Mouse (Mus musculus): Measurements from ENCODE around the gene Taf12. TPM values are rescaled to one million over a fixed set of nuclear protein-coding genes. Genes with fewer than 3 reads are reported as not detected.
"Not testable (repeated sequence)": the region's sequence is repeated elsewhere in the genome, so short reads cannot be mapped to it uniquely, and the experiment has no call there.

Gene Taf12
- polyA plus RNA-seq, 1 experiment, result 20.5 TPM

DNA sequence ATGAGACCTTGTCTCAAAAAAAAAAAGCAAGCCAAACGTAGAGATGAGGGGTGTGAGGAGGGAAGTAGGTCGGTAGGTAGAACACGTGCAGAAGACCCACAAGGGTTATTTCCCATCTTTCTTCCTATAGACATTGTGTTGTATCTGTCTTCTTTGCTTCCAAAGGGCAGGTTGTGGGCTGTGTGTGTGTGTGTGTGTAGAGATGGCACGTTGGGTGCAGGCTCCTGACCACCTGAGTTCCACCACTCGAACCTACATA lies 11.9 kb upstream of the Taf12 start:
- peaks cover 1% of the 10 kb centered on the region; the same call in 1 of the 2 replicates for H3K4me1 ChIP-seq (ENCODE audit: control insufficient read depth, insufficient read depth, low read length)
- TF ChIP-seq CTCF (IDR thresholded peaks at IDR 0.05; ENCODE audit: control insufficient read depth, insufficient read depth, low read length) (no peak), POLR2A (IDR thresholded peaks at IDR 0.05; ENCODE audit: borderline replicate concordance, control insufficient read depth, low read depth, low read length) (no peak)
- WGBS, result 25% methylated on average over 5 of the region's 5 CpGs
- no peak overlapping the region; the same call in 1 of the 2 replicates for H3K27ac ChIP-seq (ENCODE audit: control insufficient read depth, insufficient read depth, low read depth, low read length, poor library complexity)
- H3K4me3 ChIP-seq (replicated peaks; ENCODE audit: control insufficient read depth, low read depth, low read length), result peak overlapping the region; percentile 15

DNA sequence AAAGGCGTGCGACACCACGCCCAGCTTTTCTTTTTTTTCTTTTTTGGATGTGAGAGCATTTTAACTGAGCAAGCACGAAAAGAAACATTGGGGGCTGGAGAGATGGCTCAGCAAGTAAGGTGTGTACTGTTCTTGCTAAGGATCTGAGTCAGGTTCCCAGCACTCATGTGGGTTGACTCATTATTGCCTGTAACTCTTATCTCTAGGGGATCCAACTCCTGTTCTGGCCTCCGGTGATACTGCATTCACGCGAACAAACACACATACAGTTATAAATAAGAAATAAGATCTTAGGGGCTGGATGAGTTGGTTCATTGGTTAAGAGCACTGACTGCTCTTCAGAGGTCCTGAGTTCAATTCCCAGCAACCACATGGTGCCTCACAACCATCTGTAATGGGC lies 10.9 kb upstream of the Taf12 start:
- 83% methylated on average over 7 of the region's 7 CpGs for WGBS
- no peak overlapping the region for H3K4me3 ChIP-seq (replicated peaks; ENCODE audit: control insufficient read depth, low read depth, low read length)
- H3K4me1 ChIP-seq (ENCODE audit: control insufficient read depth, insufficient read depth, low read length), result peaks cover 1% of the 10 kb centered on the region; the same call in 1 of the 2 replicates
- TF ChIP-seq POLR2A (IDR thresholded peaks at IDR 0.05; ENCODE audit: borderline replicate concordance, control insufficient read depth, low read depth, low read length) (no peak), CTCF (IDR thresholded peaks at IDR 0.05; ENCODE audit: control insufficient read depth, insufficient read depth, low read length) (no peak)
- H3K27ac ChIP-seq (ENCODE audit: control insufficient read depth, insufficient read depth, low read depth, low read length, poor library complexity), result no peak overlapping the region

DNA sequence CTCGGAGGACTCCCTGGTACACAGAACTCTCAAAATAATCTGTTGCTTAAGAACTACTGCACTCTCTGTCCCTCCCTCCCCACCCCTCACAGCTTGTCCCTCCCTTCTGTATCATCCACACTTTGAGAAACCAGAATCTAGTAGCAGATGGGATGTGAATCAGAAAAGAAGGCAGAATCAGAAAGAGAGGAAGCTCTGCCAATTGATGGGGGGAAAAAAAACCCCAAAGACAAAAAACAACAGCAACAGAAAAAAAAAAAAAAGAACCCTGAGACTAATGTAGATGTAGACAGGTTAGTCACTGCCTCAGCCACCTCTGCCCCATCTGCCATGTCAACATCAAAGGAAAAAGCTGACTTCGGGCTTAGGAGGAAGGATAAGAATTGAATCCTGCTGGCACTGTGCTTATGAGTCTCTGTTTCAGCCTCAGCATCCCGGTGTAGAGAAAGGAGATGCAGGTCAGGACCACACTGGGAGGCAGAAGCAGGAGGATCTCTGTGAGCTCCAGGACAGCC lies 7.3 kb upstream of the Taf12 start:
- TF ChIP-seq POLR2A (IDR thresholded peaks at IDR 0.05; ENCODE audit: borderline replicate concordance, control insufficient read depth, low read depth, low read length) (no peak), CTCF (IDR thresholded peaks at IDR 0.05; ENCODE audit: control insufficient read depth, insufficient read depth, low read length) (no peak)
- WGBS, result 85% methylated on average over 3 of the region's 3 CpGs

DNA sequence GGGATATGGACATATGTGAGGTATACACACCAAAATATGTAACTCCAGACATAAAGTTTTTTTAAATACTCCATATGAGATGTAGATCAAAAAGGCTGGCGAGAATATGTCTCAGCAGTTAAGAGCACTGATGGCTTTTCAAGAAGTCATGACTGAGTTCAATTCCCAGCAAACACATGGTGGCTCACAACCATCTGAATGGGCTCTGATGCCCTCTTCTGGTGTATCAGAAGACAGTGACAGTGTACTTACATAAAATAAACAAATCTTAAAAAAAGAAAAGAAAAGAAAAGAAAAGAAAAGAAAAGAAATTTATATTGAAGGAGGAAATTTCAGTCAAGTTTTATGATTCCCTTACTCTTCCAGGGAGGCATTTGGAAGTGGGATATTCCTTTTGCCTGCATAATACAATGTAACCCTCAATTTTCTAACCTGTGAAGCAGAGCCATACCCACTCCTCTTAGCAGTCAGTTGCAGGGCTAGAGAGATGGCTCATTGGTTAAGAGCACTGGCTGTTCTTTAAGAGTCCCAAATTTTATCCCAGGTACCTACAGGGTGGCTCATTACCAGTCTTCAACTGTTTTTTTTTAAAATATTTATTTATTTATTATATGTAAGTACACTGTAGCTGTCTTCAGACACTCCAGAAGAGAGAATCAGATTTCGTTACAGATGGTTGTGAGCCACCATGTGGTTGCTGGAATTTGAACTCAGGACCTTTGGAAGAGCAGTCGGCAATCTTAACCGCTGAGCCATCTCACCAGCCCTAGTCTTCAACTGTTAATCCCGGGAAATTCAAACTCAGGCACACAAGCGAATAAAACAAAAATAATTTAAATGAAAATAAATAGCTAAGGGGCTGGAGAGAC lies 5.1 kb upstream of the Taf12 start:
- peak overlapping the region; percentile 73; the same call in 1 of the 2 replicates for H3K27ac ChIP-seq (ENCODE audit: control insufficient read depth, insufficient read depth, low read depth, low read length, poor library complexity)
- WGBS, result 5% methylated on average over 6 of the region's 6 CpGs
- H3K4me1 ChIP-seq (ENCODE audit: control insufficient read depth, insufficient read depth, low read length), result no peaks in the 10 kb centered on the region; the same call in 1 of the 2 replicates
- H3K4me3 ChIP-seq (replicated peaks; ENCODE audit: control insufficient read depth, low read depth, low read length), result no peak overlapping the region
- TF ChIP-seq CTCF (IDR thresholded peaks at IDR 0.05; ENCODE audit: control insufficient read depth, insufficient read depth, low read length) (no peak), POLR2A (IDR thresholded peaks at IDR 0.05; ENCODE audit: borderline replicate concordance, control insufficient read depth, low read depth, low read length) (no peak)

More for the DNA sequence above, 7.3 kb upstream of the Taf12 start:
- Histone ChIP-seq H3K4me3 (replicated peaks; ENCODE audit: control insufficient read depth, low read depth, low read length) (no peak overlapping the region), H3K27ac (ENCODE audit: control insufficient read depth, insufficient read depth, low read depth, low read length, poor library complexity) (no peak overlapping the region), H3K4me1 (ENCODE audit: control insufficient read depth, insufficient read depth, low read length) (peaks cover 1% of the 10 kb centered on the region; the same call in 1 of the 2 replicates)

DNA sequence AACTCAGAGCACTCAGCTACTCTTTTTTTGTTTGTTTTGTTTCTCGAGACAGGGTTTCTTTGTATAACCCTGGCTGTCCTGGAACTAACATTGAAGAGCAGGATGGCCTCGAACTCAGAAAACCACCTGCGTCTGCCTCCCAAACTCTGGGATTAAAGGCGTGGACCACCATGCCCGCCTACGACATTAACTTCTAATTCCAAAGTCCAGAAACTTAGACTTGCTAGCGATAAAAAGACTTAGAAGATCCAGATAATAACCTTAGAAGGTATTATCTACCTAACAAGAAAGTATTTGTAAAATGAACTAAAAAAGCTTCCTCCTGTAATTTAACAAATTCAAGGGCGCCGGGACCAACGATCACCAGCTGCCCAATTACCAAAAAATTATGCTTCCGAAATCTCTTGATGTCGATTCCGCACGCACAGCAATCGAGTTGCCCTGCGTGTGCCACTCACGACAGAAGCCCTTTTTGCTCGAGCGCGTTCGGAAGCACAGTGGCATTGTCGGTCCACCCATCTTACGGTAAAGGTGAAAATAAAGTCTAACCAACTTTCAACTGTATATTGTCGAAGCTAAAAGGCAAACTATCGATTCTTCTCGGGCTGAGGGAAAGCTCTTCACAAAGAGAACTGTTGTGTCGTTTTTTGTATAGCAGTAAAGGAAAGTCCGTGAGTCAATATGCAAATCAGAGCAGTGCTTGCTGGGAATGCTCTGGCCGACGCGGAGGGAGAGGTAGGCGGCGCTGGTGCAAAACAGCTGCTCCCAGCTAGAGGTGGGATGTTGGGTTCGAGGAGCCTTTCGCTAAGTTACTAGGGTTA lies 4.2 kb upstream of the Taf12 start:
- peak overlapping the region; percentile 45 for H3K4me3 ChIP-seq (replicated peaks; ENCODE audit: control insufficient read depth, low read depth, low read length)
- TF ChIP-seq CTCF (IDR thresholded peaks at IDR 0.05; ENCODE audit: control insufficient read depth, insufficient read depth, low read length) (peak; percentile 49), POLR2A (IDR thresholded peaks at IDR 0.05; ENCODE audit: borderline replicate concordance, control insufficient read depth, low read depth, low read length) (peak; percentile 100)
- under 1% methylated on average over 35 of the region's 35 CpGs for WGBS

DNA sequence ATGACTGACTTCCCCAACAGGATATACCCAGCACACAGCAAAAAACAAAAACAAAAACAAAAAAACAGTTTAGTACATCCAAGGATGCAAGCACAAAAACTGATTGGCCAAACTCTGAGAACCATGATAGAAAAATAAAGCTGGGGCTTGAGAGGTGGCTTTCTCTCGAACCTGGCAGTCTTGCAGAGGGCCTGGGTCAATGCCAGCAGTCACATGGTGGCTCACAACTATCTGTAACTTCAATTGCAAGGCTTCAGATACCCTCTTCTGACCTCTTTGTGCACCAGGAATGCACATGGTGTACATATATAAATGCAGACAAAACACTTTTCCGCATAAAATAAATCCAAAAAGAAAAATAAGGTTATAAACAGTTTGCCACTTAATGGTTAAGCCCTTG lies 1.0 kb upstream of the Taf12 start:
- TF ChIP-seq CTCF (IDR thresholded peaks at IDR 0.05; ENCODE audit: control insufficient read depth, insufficient read depth, low read length), result no peak
- TF ChIP-seq POLR2A (IDR thresholded peaks at IDR 0.05; ENCODE audit: borderline replicate concordance, control insufficient read depth, low read depth, low read length), result no peak
- H3K4me3 ChIP-seq (replicated peaks; ENCODE audit: control insufficient read depth, low read depth, low read length), result no peak overlapping the region
- H3K27ac ChIP-seq (ENCODE audit: control insufficient read depth, insufficient read depth, low read depth, low read length, poor library complexity), result no peak overlapping the region
- no peaks in the 10 kb centered on the region; the same call in 1 of the 2 replicates for H3K4me1 ChIP-seq (ENCODE audit: control insufficient read depth, insufficient read depth, low read length)
- 31% methylated on average over 2 of the region's 2 CpGs for WGBS

More for the DNA sequence above, 4.2 kb upstream of the Taf12 start:
- peak overlapping the region; percentile 73 for H3K27ac ChIP-seq (ENCODE audit: control insufficient read depth, insufficient read depth, low read depth, low read length, poor library complexity)
- H3K4me1 ChIP-seq (ENCODE audit: control insufficient read depth, insufficient read depth, low read length), result no peaks in the 10 kb centered on the region; the same call in 1 of the 2 replicates

- Histone ChIP-seq H3K4me3 (replicated peaks; ENCODE audit: control insufficient read depth, low read depth, low read length) (peak overlapping the region; percentile 24), H3K27ac (ENCODE audit: control insufficient read depth, insufficient read depth, low read depth, low read length, poor library complexity) (no peak overlapping the region), H3K4me1 (ENCODE audit: control insufficient read depth, insufficient read depth, low read length) (no peaks in the 10 kb centered on the region; the same call in 1 of the 2 replicates)
- WGBS, result 61% methylated on average over 3 of the region's 3 CpGs
- no peak for TF ChIP-seq CTCF (IDR thresholded peaks at IDR 0.05; ENCODE audit: control insufficient read depth, insufficient read depth, low read length)
- TF ChIP-seq POLR2A (IDR thresholded peaks at IDR 0.05; ENCODE audit: borderline replicate concordance, control insufficient read depth, low read depth, low read length), result no peak
These were observed 1.8 kb downstream of the Taf12 start for GRCm38 (mm10) chr4:132275949-132276348.

DNA sequence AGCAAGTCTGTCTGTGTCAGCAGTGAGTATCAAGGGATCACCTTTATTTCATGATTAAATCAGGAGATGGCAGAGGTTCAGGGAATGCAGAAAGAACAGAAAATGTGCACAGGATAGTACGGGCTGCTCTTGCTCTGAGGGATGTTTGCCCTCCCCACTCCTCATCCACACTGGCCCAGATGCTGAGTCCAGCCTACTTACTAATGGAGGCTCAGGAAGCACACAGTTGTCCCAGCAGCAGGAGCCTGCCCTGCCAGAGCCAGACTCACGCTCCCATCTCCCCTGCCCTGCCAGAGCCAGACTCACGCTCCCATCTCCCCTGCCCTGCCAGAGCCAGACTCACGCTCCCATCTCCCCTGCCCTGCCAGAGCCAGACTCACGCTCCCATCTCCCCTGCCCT lies 14.7 kb downstream of the Taf12 start:
- H3K4me3 ChIP-seq (replicated peaks; ENCODE audit: control insufficient read depth, low read depth, low read length); H3K4me1 ChIP-seq (ENCODE audit: control insufficient read depth, insufficient read depth, low read length); H3K27ac ChIP-seq (ENCODE audit: control insufficient read depth, insufficient read depth, low read depth, low read length, poor library complexity): not testable (repeated sequence)
- 82% methylated on average over 4 of the region's 5 CpGs for WGBS
